In the genomic region with DNA sequence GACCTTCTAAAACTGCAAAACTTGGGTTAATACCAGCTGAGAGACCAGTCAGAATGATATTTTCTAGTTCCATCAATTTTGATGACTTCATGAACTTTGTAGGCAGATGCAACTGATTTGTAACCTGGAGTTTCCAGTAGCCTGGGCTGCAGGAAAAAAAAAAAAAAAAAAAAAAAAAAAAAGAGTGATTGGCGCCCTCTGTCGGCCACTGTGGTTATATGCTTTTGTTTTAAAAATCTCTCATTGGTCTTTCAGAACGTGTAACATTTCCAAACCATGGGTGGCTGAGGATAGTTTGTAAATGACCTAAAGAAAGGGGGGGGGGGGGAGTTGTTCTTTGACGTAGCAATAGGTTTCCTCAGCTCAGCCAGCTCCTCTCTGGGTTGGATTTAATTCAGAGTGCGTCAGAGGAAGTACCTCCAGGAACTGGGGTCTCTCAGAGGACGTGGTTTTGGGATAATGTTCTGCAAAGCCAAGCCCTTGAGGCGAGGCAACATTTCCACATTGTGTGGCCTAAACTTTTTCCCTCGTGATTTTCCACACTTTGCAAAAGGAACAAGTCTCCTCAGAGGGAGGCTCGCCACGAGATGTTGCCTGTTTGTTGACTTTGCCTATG, we compare ENCODE assay signal across 8 mouse cellular contexts. TPM values are rescaled to one million over a fixed set of nuclear protein-coding genes. Genes with fewer than 3 reads are reported as not detected.
DNase-seq lines count a peak whose midpoint lies in the region; ATAC-seq and TF ChIP-seq lines count a peak whose summit lies in the region.
"Had no signal": no experiment of that assay in that cellular context is flagged by ENCODE, and none has a peak within 500 bp of the region (broad histone marks: within the 10 kb centered on the region; RNA-seq: fewer than 3 reads in every experiment).

No protein-coding gene starts in this region.

- 16% methylated on average over 10 of the region's 10 CpGs for WGBS in liver, embryonic 13.5 days (ENCODE audit: insufficient replicate concordance)
- WGBS in neural tube, embryonic 14.5 days: 38% methylated on average over 10 of the region's 10 CpGs

- TF ChIP-seq CTCF in CH12.LX (conservative IDR thresholded peaks at IDR 0.05 in 1 of 2, IDR thresholded peaks at IDR 0.05 in 1 of 2; ENCODE audit: low read depth in 2 of 2, low read length in 2 of 2): peak; percentile 24 to 84; a peak in 3 of 4 replicates

- H3K36me3 ChIP-seq in CH12.LX (replicated peaks in 1 of 2; ENCODE audit: control insufficient read depth in 1 of 2, insufficient read depth in 1 of 2, low read length in 1 of 2): no peaks in the 10 kb centered on the region
- H3K36me3 ChIP-seq in liver, embryonic 13.5 days: no peaks in the 10 kb centered on the region
- H3K36me3 ChIP-seq in neural tube, embryonic 14.5 days (ENCODE audit: control insufficient read depth, insufficient read depth, low read length): no peaks in the 10 kb centered on the region

- in situ Hi-C loops in CH12.LX (cut with MboI; ENCODE audit: low pct_ligation_motif_present, low pct_unique_long_range_greater_than_20kb, low sequenced_read_pairs): no loop called here

- peak overlapping the region; percentile 47 for H3K9ac ChIP-seq in CH12.LX (ENCODE audit: insufficient read depth, low read depth)
- no peak overlapping the region; the same call in 1 of the 2 replicates for H3K9ac ChIP-seq in liver, embryonic 13.5 days
- no peak overlapping the region for H3K9ac ChIP-seq in neural tube, embryonic 14.5 days (replicated peaks; ENCODE audit: low read depth, low read length)

- peaks cover 1% of the 10 kb centered on the region for H3K27me3 ChIP-seq in CH12.LX (replicated peaks)
- no peaks in the 10 kb centered on the region; the same call in 1 of the 2 replicates for H3K27me3 ChIP-seq in liver, embryonic 13.5 days
- H3K27me3 ChIP-seq in neural tube, embryonic 14.5 days (ENCODE audit: control insufficient read depth, insufficient read depth, low read length): no peaks in the 10 kb centered on the region

- no peak for TF ChIP-seq POLR2A in CH12.LX (IDR thresholded peaks at IDR 0.05; ENCODE audit: low read depth, low read length)

- H3K9me3 ChIP-seq in CH12.LX (replicated peaks; ENCODE audit: low read length): no peaks in the 10 kb centered on the region
- no peaks in the 10 kb centered on the region for H3K9me3 ChIP-seq in liver, embryonic 13.5 days (replicated peaks)
- H3K9me3 ChIP-seq in neural tube, embryonic 14.5 days (ENCODE audit: control insufficient read depth, low read length): no peaks in the 10 kb centered on the region

- peak; percentile 54 for ATAC-seq in common myeloid progenitor, adult 5-6 weeks (replicated peaks; ENCODE audit: low read depth, poor library complexity, severe bottlenecking)
- ATAC-seq in liver, embryonic 13.5 days (ENCODE audit: low read depth): no peak
- no peak for ATAC-seq in neural tube, embryonic 14.5 days (ENCODE audit: low read depth)

- peak; percentile 77 for DNase-seq in A20 (ENCODE audit: low read depth, low spot score)
- DNase-seq in CH12.LX (ENCODE audit: extremely low read depth): peak; percentile 67
- peak; percentile 22 to 34 for DNase-seq in heart, postnatal 36 days
- DNase-seq in liver, embryonic 13.5 days: no peak
- DNase-seq in right cerebral cortex, postnatal 10 days (ENCODE audit: low spot score in 2 of 2): no peak

- peak; percentile 75 for TF ChIP-seq EP300 in CH12.LX (IDR thresholded peaks at IDR 0.05; ENCODE audit: low read length)

- H3K4me1 ChIP-seq in CH12.LX (ENCODE audit: control insufficient read depth in 1 of 2, insufficient read depth in 2 of 2): peaks cover 12 to 23% of the 10 kb centered on the region in 2 experiments
- H3K4me1 ChIP-seq in liver, embryonic 13.5 days (replicated peaks): peaks cover 20% of the 10 kb centered on the region
- H3K4me1 ChIP-seq in neural tube, embryonic 14.5 days (ENCODE audit: control insufficient read depth, insufficient read depth, low read length): no peaks in the 10 kb centered on the region

- dilution Hi-C loops in CH12.LX (cut with MboI; ENCODE audit: extremely low pct_ligation_motif_present, extremely low pct_unique_long_range_greater_than_20kb, low sequenced_read_pairs): no loop called here

- TF ChIP-seq RAD21 in CH12.LX (IDR thresholded peaks at IDR 0.05; ENCODE audit: low read depth, low read length): peak; percentile 56

- H3K79me2 ChIP-seq in CH12.LX (replicated peaks; ENCODE audit: control insufficient read depth, extremely low read depth, insufficient read depth, poor library complexity, severe bottlenecking): no peaks in the 10 kb centered on the region

- no peak overlapping the region for H3K27ac ChIP-seq in CH12.LX (ENCODE audit: insufficient read depth, low read depth)
- no peak overlapping the region for H3K27ac ChIP-seq in liver, embryonic 13.5 days
- no peak overlapping the region for H3K27ac ChIP-seq in neural tube, embryonic 14.5 days (ENCODE audit: low read depth, low read length)

- H3K4me3 ChIP-seq in CH12.LX (replicated peaks in 1 of 3; ENCODE audit: low read depth in 2 of 3, low read length in 2 of 3, poor library complexity in 1 of 3): peak overlapping the region; percentile 26 to 50 (median 29)
- peak overlapping the region; percentile 35 for H3K4me3 ChIP-seq in liver, embryonic 13.5 days (replicated peaks)
- no peak overlapping the region for H3K4me3 ChIP-seq in neural tube, embryonic 14.5 days (ENCODE audit: low read depth, low read length)

- intact Hi-C loops in heart, postnatal 36 days (cut with DNase I): loop anchor here (1.0 to 2.0 kb wide), 2 partner anchors 145 to 335 kb away; no protein-coding TSS in a partner anchor

- H3K4me2 ChIP-seq in CH12.LX (ENCODE audit: insufficient read depth, low read depth, poor library complexity, severe bottlenecking): peak overlapping the region; percentile 100
- peak overlapping the region; percentile 60 for H3K4me2 ChIP-seq in liver, embryonic 13.5 days
- H3K4me2 ChIP-seq in neural tube, embryonic 14.5 days (ENCODE audit: low read depth, low read length): peak overlapping the region; percentile 26

TF ChIP-seq in CH12.LX, 34 proteins besides CTCF, POLR2A, EP300 and RAD21 (continues in another document):
- TF ChIP-seq TCF12 (IDR thresholded peaks at IDR 0.05; ENCODE audit: low read depth, low read length): no peak
- no peak for TF ChIP-seq E2F4 (IDR thresholded peaks at IDR 0.05; ENCODE audit: insufficient replicate concordance, low read depth, low read length)
- 0 out of 2 replicates have a peak, but pooled peaks have one; percentile 29 for TF ChIP-seq MYC (IDR thresholded peaks at IDR 0.05; ENCODE audit: low read depth, low read length)
- 0 out of 2 replicates have a peak, but pooled peaks have one; percentile 28 for TF ChIP-seq MEF2A (IDR thresholded peaks at IDR 0.05; ENCODE audit: borderline replicate concordance, low read depth, low read length)
- TF ChIP-seq ZKSCAN1 (IDR thresholded peaks at IDR 0.05; ENCODE audit: borderline replicate concordance, low read depth, low read length): peak; percentile 41; the same call in 1 of the 2 replicates
- TF ChIP-seq POLR2AphosphoS2 (IDR thresholded peaks at IDR 0.05; ENCODE audit: low read depth, low read length): no peak
- TF ChIP-seq BHLHE40 (IDR thresholded peaks at IDR 0.05; ENCODE audit: low read depth, low read length): 0 out of 2 replicates have a peak, but pooled peaks have one; percentile 28
- no peak; the same call in 1 of the 2 replicates for TF ChIP-seq MXI1 (IDR thresholded peaks at IDR 0.05; ENCODE audit: low read depth, low read length)
- TF ChIP-seq TBP (conservative IDR thresholded peaks at IDR 0.05; ENCODE audit: low read depth, low read length): no peak
- no peak for TF ChIP-seq ZMIZ1 (IDR thresholded peaks at IDR 0.05; ENCODE audit: low read depth, low read length)
- TF ChIP-seq CHD2 (IDR thresholded peaks at IDR 0.05; ENCODE audit: low read length): 0 out of 2 replicates have a peak, but pooled peaks have one; percentile 40
- TF ChIP-seq MAZ (IDR thresholded peaks at IDR 0.05; ENCODE audit: low read depth, low read length): no peak
- TF ChIP-seq USF1 (IDR thresholded peaks at IDR 0.05; ENCODE audit: low read depth, low read length): no peak
- TF ChIP-seq CHD1 (IDR thresholded peaks at IDR 0.05; ENCODE audit: low read depth, low read length): no peak
- no peak for TF ChIP-seq NELFE (IDR thresholded peaks at IDR 0.05; ENCODE audit: low read depth, low read length)
- TF ChIP-seq SIN3A (IDR thresholded peaks at IDR 0.05; ENCODE audit: low read length): peak; percentile 59
- peak; percentile 55 for TF ChIP-seq HCFC1 (IDR thresholded peaks at IDR 0.05; ENCODE audit: low read depth, low read length)
- TF ChIP-seq KAT2A (IDR thresholded peaks at IDR 0.05; ENCODE audit: insufficient replicate concordance, low read length): no peak
- TF ChIP-seq RCOR1 (conservative IDR thresholded peaks at IDR 0.05; ENCODE audit: low read depth, low read length): 0 out of 2 replicates have a peak, but pooled peaks have one; percentile 20
- TF ChIP-seq ZNF384 (IDR thresholded peaks at IDR 0.05; ENCODE audit: low read depth, low read length): peak; percentile 100
- TF ChIP-seq UBTF (IDR thresholded peaks at IDR 0.05; ENCODE audit: low read depth, low read length): peak; percentile 77; the same call in 1 of the 2 replicates
- TF ChIP-seq NRF1 (IDR thresholded peaks at IDR 0.05; ENCODE audit: low read depth, low read length): no peak
- TF ChIP-seq GABPA (IDR thresholded peaks at IDR 0.05; ENCODE audit: insufficient replicate concordance, low read depth, low read length): no peak
- no peak for TF ChIP-seq USF2 (conservative IDR thresholded peaks at IDR 0.05; ENCODE audit: low read depth, low read length)
- no peak; the same call in 1 of the 2 replicates for TF ChIP-seq JUND (conservative IDR thresholded peaks at IDR 0.05; ENCODE audit: low read depth, low read length)
- peak; percentile 80 for TF ChIP-seq ETS1 (conservative IDR thresholded peaks at IDR 0.05; ENCODE audit: low read depth, low read length)

RNA-seq across cellular contexts. Expression of a gene that starts 7.0 kb away (rescaled TPM):
- total RNA-seq in CH12.LX (2012; rRNA removed) (not detected in 2 replicates), CH12.LX (2014; rRNA removed) (not detected in 2 replicates)
- polyA plus RNA-seq in CH12.LX (2012; ENCODE audit: insufficient read length, low read depth): not detected in 2 replicates
- not detected in 2 replicates for total RNA-seq in common myeloid progenitor, adult 5-6 weeks (2017)
- not detected for total RNA-seq in heart, postnatal 36 days (2021)
- polyA plus RNA-seq in liver, embryonic 13.5 days (2015; fragmentation: Nextera tagmentation; extraction: Ambion mirVana): 135 and 187 TPM in 2 replicates
- 0.09 TPM in 1 of 2 replicates, not detected in the other for polyA plus RNA-seq in neural tube, embryonic 14.5 days (2014; fragmentation: Nextera tagmentation; extraction: Ambion mirVana)
- total RNA-seq: layer of hippocampus, postnatal 14 days had no signal

RNA-seq across cellular contexts. Expression of a gene that starts 52.8 kb away (rescaled TPM):
- 21.7 and 22.6 TPM in 2 replicates for total RNA-seq in CH12.LX (2012; rRNA removed)
- 12.7 and 14.8 TPM in 2 replicates for total RNA-seq in CH12.LX (2014; rRNA removed)
- 16.8 and 20.9 TPM in 2 replicates for polyA plus RNA-seq in CH12.LX (2012; ENCODE audit: insufficient read length, low read depth)
- total RNA-seq in common myeloid progenitor, adult 5-6 weeks (2017): 25.0 and 38.5 TPM in 2 replicates
- total RNA-seq in heart, postnatal 36 days (2021): 10 to 100 TPM; 45.8 to 46.6 TPM
- polyA plus RNA-seq in liver, embryonic 13.5 days (2015; fragmentation: Nextera tagmentation; extraction: Ambion mirVana): 13.6 and 16.6 TPM in 2 replicates
- 37.1 and 39.8 TPM in 2 replicates for polyA plus RNA-seq in neural tube, embryonic 14.5 days (2014; fragmentation: Nextera tagmentation; extraction: Ambion mirVana)

Comparison
In these comparisons a context has a peak if more than half of its experiments do, and no peak if none do; other contexts are left out.
1. DNase-seq: peak in A20 (single experiment), CH12.LX (single experiment) and heart, postnatal 36 days (2 of 2); none in liver, embryonic 13.5 days (single experiment) and right cerebral cortex, postnatal 10 days (0 of 2).
2. H3K4me2 ChIP-seq: peak in every context shown above with its lines; median percentile 100 in CH12.LX; 60 in liver, embryonic 13.5 days; 26 in neural tube, embryonic 14.5 days.